Comparison of ENCODE assay signal across 14 mouse cellular contexts in genomic region chr11:59697572-59697971, GRCm38 (mm10).
"Had no signal": no experiment of that assay in that cellular context is flagged by ENCODE, and none has a peak within 500 bp of the region (broad histone marks: within the 10 kb centered on the region; RNA-seq: fewer than 3 reads in every experiment).

No protein-coding gene starts in this region.

- H3K27ac ChIP-seq: kidney, postnatal 0 days; liver, embryonic 13.5 days; stomach, postnatal 0 days had no signal

- DNase-seq: kidney, adult 2 months; kidney, postnatal 25 days; layer of hippocampus, postnatal 36 days; liver, embryonic 13.5 days; lung, adult 2 months; lung, postnatal 14 days; lung, postnatal 4 days; midbrain, embryonic 14.5 days; right cerebral cortex, postnatal 4 days; thymus, adult 2 months; thymus, postnatal 14 days; thymus, postnatal 4 days had no signal

- H3K4me3 ChIP-seq: liver, embryonic 13.5 days had no signal
